Mouse (Mus musculus) left cerebral cortex, postnatal 4 days (tissue): ENCODE results near the gene Agpat4. TPM values are rescaled to one million over a fixed set of nuclear protein-coding genes. Genes with fewer than 3 reads are reported as not detected.

Source experiments
- DNase-seq: peaks from one replicate; pipeline ENCODE4 v3.0.0-alpha.2; 2022
- intact Hi-C: fragments of 180-260 bp; cut with DNase I; formaldehyde crosslinking; loops from one replicate; pipeline ENCODE4 v1.15.1; 2025
- total RNA-seq, 2 experiments: library from RNA; stranded (reverse); gene quantifications; 2 replicates each; pipeline ENCODE4 v1.2.3; 2021

Gene Agpat4
- total RNA-seq, 2 experiments from 2014 or later, result 52.7 to 58.4 TPM

DNA sequence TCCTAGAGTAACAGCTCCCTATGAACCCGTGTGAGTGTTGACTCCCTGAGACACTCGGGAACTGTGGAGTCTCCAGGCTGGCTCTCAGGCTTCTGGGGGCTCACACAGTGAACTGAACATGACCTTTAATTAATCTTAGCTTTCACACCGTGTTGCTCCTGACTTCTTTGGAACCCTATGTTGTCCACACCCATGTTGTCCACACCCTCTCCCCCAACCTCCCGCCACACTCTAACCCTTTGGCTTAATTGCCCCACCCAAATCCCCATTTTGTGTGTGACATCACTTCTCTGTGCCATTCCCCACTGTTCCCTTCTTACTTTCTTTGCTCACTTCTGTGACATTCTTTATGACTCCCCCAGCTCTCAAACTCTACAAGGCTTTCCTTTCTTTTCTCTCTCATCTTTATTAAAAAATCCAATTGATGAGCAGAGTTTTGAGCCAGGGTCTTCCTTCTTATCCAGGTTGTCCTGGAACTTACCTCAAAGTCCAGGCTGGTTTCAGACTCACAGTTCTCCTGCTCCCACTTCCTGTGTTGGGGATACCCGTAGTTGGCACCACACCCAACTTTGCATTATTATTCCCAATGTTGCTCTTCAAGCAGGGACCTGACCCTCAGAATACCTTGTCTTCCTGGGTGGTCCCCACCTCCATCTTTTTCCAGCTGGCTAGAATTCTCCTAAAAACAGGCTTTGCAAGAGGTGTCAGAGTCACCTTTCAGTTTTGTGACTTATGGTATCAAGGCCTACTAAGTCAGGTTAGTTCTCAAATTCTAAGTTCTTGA, 64.4 kb downstream of the Agpat4 start:
- DNase-seq, result no peak
- intact Hi-C loops, result no loop called here

GRCm38 (mm10) chr17:12184283-12184682, 65.8 kb downstream of the Agpat4 start:
- intact Hi-C loops, result no loop called here

DNA sequence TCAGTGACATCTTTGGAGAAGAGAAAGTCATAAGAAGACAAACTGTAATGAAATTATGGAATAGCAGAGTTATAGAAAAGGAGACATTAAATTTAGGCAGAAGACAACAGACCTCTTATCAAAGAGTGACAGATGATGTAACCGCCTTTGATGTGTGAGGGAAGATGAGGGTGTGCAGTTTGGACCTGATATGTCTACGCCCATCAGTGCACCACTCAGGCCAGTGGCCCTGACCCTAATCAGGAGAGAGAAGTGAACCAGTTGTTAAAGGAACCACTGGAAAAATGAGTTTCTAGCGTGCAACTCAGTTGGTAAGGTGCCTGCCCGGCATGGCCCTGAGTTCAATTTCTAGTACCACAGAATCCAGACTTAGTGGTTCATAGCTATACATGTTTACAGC, 67.4 kb downstream of the Agpat4 start:
- no peak for DNase-seq
- intact Hi-C loops, result no loop called here

More at GRCm38 (mm10) chr17:12184283-12184682, 65.8 kb downstream of the Agpat4 start:
- DNase-seq, result no peak

DNA sequence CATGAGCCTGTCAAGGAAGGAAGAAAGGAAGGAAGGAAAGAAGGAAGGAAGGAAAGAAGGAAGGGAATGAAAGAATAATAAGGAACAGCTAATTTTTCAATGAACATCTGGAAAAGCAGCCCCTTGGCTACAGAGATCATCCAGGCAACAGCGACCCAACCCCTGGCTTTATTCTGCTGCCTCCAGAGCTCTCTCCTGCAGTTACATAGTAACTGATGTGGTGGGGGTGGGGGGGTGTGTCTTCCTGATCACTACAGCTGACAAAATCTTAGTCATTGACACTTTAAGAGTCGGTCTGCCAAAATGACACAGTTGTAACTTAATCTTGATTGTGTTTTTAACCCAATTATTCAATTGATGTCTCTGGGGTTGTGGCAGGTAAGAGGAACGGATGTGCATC, 67.8 kb downstream of the Agpat4 start:
- DNase-seq, result no peak
- intact Hi-C loops, result no loop called here

DNA sequence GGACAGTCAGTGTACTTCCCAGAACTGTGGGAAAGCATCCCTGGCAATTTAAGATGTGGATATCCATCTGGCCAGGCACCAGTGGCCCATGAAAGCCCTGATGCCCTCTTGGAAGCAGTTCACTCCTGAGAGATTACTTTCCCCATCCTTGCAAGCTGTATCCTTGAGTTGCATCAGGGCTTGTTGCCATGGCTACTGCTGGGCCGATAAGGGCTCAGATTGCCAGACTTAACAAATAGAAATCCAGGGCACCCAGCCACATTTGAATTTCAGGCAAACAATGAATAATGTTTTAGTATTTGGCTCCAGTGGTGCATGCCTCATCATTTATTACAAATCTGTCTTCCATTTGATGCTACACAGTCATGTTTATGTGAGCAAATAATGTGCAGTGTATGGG, 69.3 kb downstream of the Agpat4 start:
- intact Hi-C loops, result no loop called here
- DNase-seq, result peak; percentile 37

DNA sequence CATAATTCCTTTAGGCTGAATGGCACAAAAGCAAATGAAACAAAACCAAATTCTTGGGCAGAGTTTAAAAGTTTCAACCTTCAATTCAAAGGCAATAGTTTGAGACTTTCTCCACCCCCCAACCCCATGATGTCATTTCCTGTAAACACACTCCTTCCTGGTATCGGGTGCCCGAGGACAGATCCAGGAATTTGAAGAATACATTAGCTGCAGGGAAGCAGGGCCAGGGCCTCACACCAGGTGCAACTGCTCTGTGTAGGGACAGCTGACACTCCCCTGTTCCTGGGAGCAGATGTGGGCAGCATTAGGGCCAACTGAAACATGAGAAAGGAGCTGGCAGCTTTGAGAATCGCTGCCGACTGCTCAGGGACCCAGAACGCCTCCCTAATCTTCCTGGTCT, 76.6 kb downstream of the Agpat4 start:
- DNase-seq, result no peak
- intact Hi-C loops, result no loop called here

- no peak for DNase-seq
- intact Hi-C loops, result no loop called here
Observed at GRCm38 (mm10) chr17:12195604-12196003, 77.1 kb downstream of the Agpat4 start.

DNA sequence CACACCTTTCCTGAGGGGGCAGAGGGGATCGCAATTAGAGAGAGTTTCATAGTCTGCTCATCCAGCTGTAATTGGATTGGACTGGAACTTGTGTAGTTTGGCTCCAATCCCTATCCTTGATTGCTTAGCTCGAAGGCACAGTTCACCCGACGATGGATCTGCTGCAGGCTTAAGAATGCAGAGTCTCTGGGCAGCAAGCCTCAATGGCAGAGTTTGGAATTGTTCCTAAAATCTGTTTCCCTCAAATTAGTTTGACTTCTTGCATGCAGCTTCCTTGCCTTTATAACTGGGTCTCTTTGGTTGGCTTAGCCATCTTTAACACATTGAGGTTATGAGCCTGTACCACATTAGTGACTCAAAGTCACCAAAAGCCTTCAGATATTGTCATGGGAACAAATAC, 81.4 kb downstream of the Agpat4 start:
- intact Hi-C loops, result no loop called here
- DNase-seq, result no peak

GRCm38 (mm10) chr17:12201086-12201485, 82.6 kb downstream of the Agpat4 start:
- intact Hi-C loops, result no loop called here
- DNase-seq, result no peak

GRCm38 (mm10) chr17:12203414-12203897, 85.0 kb downstream of the Agpat4 start:
- intact Hi-C loops, result no loop called here
- DNase-seq, result peak; percentile 82

- intact Hi-C loops, result no loop called here
- no peak for DNase-seq
Observed at GRCm38 (mm10) chr17:12204246-12204645, 85.7 kb downstream of the Agpat4 start.

DNA sequence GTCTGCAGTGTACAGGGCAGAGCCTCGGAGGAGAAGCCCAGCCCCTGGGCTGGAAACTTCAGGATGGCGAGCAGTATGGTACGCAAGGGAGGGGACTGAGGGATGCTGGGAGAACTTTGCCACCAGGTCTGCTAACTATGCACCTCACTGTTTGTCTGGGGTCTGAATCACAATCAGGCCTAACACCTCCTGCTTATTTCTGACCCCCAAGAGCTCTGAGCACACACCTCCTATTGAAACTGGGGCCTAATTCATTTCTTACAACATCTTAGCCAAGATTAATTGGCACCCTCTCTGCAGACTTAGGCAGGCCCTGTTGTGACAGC, 86.1 kb downstream of the Agpat4 start:
- no peak for DNase-seq
- intact Hi-C loops, result no loop called here

GRCm38 (mm10) chr17:12205015-12205693, 86.7 kb downstream of the Agpat4 start:
- intact Hi-C loops, result no loop called here
- no peak for DNase-seq

DNA sequence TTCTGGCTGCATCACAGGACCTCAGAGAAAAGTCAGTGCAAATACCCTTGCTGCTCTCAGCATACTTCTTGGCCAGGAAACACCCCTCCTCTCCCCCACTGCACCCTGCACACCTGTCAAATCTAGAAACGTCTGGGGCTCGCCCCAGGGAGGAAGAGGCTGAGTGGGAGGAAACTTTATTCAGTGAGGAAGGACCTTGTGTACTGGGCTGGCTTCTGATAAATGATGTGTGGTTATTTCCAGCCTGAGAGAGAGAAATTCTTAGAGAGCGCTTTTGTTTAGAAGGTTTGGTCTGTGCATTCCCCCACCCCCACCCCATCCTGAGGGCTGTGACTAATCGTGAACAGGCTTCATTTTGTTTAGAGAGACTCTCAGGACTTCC, 87.2 kb downstream of the Agpat4 start:
- no peak for DNase-seq
- intact Hi-C loops, result no loop called here

GRCm38 (mm10) chr17:12206248-12206647, 87.7 kb downstream of the Agpat4 start:
- DNase-seq, result no peak
- intact Hi-C loops, result no loop called here

DNA sequence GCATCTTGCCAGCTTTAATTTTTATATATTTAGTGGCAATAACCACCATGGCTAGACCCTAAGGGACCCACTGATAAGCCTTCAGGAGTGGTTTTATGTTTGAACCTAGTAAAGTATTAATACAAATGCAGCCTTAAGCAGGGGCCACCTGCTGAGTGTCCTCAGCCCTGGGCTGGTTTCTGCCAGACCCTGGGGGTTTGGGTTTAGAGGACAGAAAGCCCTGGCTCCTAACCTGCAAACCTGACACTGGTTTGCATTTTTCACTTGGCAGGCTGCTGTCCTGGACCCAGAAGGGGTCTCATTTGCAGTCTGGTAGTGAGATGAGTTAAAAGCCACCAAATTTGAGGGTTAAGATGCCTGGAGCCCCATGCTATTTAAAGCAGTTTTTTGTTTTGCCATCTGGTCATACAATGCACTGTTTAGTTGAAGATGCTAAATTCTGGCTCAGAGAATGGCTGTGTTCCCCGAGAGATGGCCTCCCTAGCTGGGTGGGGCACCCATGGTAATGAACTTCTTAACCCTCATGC, 88.6 kb downstream of the Agpat4 start:
- intact Hi-C loops, result no loop called here
- DNase-seq, result no peak

- DNase-seq, result no peak
- intact Hi-C loops, result no loop called here
Observed at GRCm38 (mm10) chr17:12209481-12209880, 91.0 kb downstream of the Agpat4 start.

DNA sequence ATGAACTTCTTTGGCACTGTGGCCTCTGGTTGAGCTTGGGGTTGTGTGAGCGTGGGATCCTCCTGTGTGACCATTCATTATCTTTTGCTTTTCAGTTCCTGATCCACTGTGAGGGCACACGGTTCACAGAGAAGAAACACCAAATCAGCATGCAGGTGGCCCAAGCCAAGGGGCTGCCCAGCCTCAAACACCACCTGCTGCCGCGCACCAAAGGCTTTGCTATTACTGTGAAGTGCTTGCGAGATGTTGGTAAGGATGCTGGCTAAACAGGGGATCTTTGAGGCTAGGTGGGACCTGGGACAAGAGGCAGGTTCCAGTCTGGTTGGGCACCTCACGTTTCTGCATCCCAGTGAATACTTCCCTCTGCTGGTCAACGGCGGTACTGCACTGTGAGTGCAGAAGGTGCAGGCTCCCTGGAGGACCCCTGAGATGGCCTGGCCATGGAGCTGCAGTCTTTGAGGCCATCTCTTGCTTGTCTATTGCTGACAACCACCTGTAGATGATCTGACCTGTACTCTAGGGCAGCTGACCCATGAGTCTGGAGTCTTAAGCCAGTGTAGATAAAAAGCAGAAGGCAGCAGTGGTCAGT, 92.1 kb downstream of the Agpat4 start:
- intact Hi-C loops, result loop anchor here (2.0 to 5.0 kb wide), 2 partner anchors 93 to 172 kb away; partner anchors contain the start of gene Agpat4
- DNase-seq, result peak; percentile 90

- intact Hi-C loops, result loop anchor here (2.0 to 5.0 kb wide), 2 partner anchors 95 to 173 kb away; partner anchors contain the start of gene Agpat4
- no peak for DNase-seq
Observed at GRCm38 (mm10) chr17:12211890-12212289, 93.4 kb downstream of the Agpat4 start.

- intact Hi-C loops, result loop anchor here (5.0 kb wide), 1 partner anchor 95 kb away; the partner anchor contains the start of gene Agpat4
- no peak for DNase-seq
Observed at GRCm38 (mm10) chr17:12212341-12212740, 93.8 kb downstream of the Agpat4 start.

- DNase-seq, result no peak
- intact Hi-C loops, result loop anchor here (5.0 kb wide), 1 partner anchor 96 kb away; the partner anchor contains the start of gene Agpat4
Observed at GRCm38 (mm10) chr17:12213430-12213829, 94.9 kb downstream of the Agpat4 start.
